Mouse (Mus musculus) CH12.LX (cell line): ENCODE data around the gene Rpl3.

ENCODE experiments used
- CHD1 ChIP-seq: IDR thresholded peaks from 2 replicates; pipeline ENCODE4 v1.6.1; 2012; ENCODE audit warnings: low read depth, low read length, improper control_type of control experiment, inconsistent platforms
- CTCF ChIP-seq, 2 experiments: IDR thresholded peaks in 1 of 2; conservative IDR thresholded peaks in 1 of 2; 2 replicates each; pipeline ENCODE4 v1.5.1; 2011 to 2012; ENCODE audit warnings: low read depth in 2 of 2, low read length in 2 of 2, improper control_type of control experiment in 1 of 2, inconsistent platforms in 1 of 2, mild to moderate bottlenecking in 1 of 2, moderate library complexity in 1 of 2
- EP300 ChIP-seq: IDR thresholded peaks from 2 replicates; pipeline ENCODE4 v1.6.1; 2011; ENCODE audit warnings: low read length, improper control_type of control experiment
- HCFC1 ChIP-seq: IDR thresholded peaks from 2 replicates; pipeline ENCODE4 v1.6.1; 2012; ENCODE audit warnings: low read depth, mild to moderate bottlenecking, inconsistent platforms, low read length, improper control_type of control experiment
- KAT2A ChIP-seq: IDR thresholded peaks from 2 replicates; pipeline ENCODE4 v1.6.1; 2012; ENCODE audit warnings: low read length, improper control_type of control experiment, inconsistent platforms; ENCODE audit not compliant: insufficient replicate concordance
- MAFK ChIP-seq: IDR thresholded peaks from 2 replicates; pipeline ENCODE4 v1.6.1; 2011; ENCODE audit warnings: low read length, improper control_type of control experiment; ENCODE audit not compliant: insufficient replicate concordance
- MAX ChIP-seq: IDR thresholded peaks from 2 replicates; pipeline ENCODE4 v1.6.1; 2011; ENCODE audit warnings: low read length, improper control_type of control experiment
- POLR2A ChIP-seq: IDR thresholded peaks from 2 replicates; pipeline ENCODE4 v1.6.1; 2011; ENCODE audit warnings: low read depth, mild to moderate bottlenecking, improper control_type of control experiment, low read length
- UBTF ChIP-seq: IDR thresholded peaks from 2 replicates; pipeline ENCODE4 v1.6.1; 2012; ENCODE audit warnings: low read depth, mild to moderate bottlenecking, inconsistent platforms, low read length, improper control_type of control experiment, moderate library complexity
- ZC3H11A ChIP-seq: IDR thresholded peaks from 2 replicates; pipeline ENCODE4 v1.6.1; 2012; ENCODE audit warnings: low read depth, mild to moderate bottlenecking, inconsistent platforms, low read length, improper control_type of control experiment
- ZMIZ1 ChIP-seq: IDR thresholded peaks from 2 replicates; pipeline ENCODE4 v1.6.1; 2012; ENCODE audit warnings: low read depth, mild to moderate bottlenecking, inconsistent platforms, low read length, improper control_type of control experiment

GRCm38 (mm10) chr15:80100871-80101270 lies 9.2 kb upstream of the Rpl3 start:
- TF ChIP-seq EP300 (no peak), MAFK (no peak), POLR2A (no peak), CTCF (conservative IDR thresholded peaks at IDR 0.05 in 1 of 2, IDR thresholded peaks at IDR 0.05 in 1 of 2; ENCODE audit: low read depth in 2 of 2, low read length in 2 of 2) (no peak), ZC3H11A (no peak), MAX (no peak), UBTF (no peak), HCFC1 (no peak), KAT2A (no peak), CHD1 (no peak), ZMIZ1 (no peak)
